Comparison of ENCODE assay signal across 10 mouse cellular contexts in the genomic region with DNA sequence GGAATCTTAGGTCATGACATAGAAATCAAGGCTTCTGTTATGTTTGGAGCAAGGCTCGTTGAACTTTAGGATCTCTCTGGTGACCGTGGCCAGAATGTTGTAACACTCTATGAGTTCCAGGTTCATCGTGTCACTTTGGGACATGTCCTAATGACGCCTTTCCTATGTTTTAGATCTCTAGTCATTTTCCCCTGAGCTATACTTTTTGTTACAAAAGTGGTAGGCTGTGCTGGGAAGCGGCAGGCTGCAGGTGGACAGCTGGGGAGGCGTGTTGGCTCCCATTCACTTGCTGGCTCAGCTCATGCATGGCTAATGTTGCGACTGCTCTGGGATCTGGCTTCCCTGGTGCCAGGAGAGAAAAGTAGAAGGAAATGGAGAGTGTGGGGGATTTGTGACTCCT. TPM values are rescaled to one million over a fixed set of nuclear protein-coding genes. Genes with fewer than 3 reads are reported as not detected.
A peak's percentile ranks its signal among the peaks of the same experiment; 100 is the strongest.
DNase-seq lines count a peak whose midpoint lies in the region; ATAC-seq and TF ChIP-seq lines count a peak whose summit lies in the region.
"Had no signal": no experiment of that assay in that cellular context is flagged by ENCODE, and none has a peak within 500 bp of the region (broad histone marks: within the 10 kb centered on the region; RNA-seq: fewer than 3 reads in every experiment).

No protein-coding gene starts in this region.

- no peaks in the 10 kb centered on the region for H3K9me3 ChIP-seq in forebrain, embryonic 15.5 days
- H3K9me3 ChIP-seq in forebrain, embryonic 12.5 days, result no peaks in the 10 kb centered on the region
- H3K9me3 ChIP-seq in forebrain, embryonic 16.5 days (ENCODE audit: control insufficient read depth, low read length), result no peaks in the 10 kb centered on the region
- no peaks in the 10 kb centered on the region for H3K9me3 ChIP-seq in midbrain, embryonic 13.5 days
- H3K9me3 ChIP-seq: megakaryocyte, embryonic 14.5 days had no signal

- no peak overlapping the region for H3K9ac ChIP-seq in forebrain, embryonic 15.5 days (replicated peaks)
- no peak overlapping the region for H3K9ac ChIP-seq in forebrain, embryonic 12.5 days
- H3K9ac ChIP-seq in forebrain, embryonic 16.5 days (replicated peaks; ENCODE audit: low read depth, low read length), result no peak overlapping the region
- H3K9ac ChIP-seq in midbrain, embryonic 13.5 days (replicated peaks), result no peak overlapping the region

- 40% methylated on average over 7 of the region's 7 CpGs for WGBS in forebrain, embryonic 15.5 days
- WGBS in forebrain, embryonic 12.5 days, result 58% methylated on average over 7 of the region's 7 CpGs
- 38% methylated on average over 7 of the region's 7 CpGs for WGBS in forebrain, embryonic 16.5 days
- WGBS in thymus, adult 2 months, result 91% methylated on average over 7 of the region's 7 CpGs
- WGBS in midbrain, embryonic 13.5 days, result 51% methylated on average over 7 of the region's 7 CpGs

- TF ChIP-seq POLR2A in thymus, adult 2 months (IDR thresholded peaks at IDR 0.05; ENCODE audit: control insufficient read depth, extremely low read depth, insufficient read depth, low read length, poor library complexity), result no peak

- TF ChIP-seq CTCF in thymus, adult 2 months (IDR thresholded peaks at IDR 0.05; ENCODE audit: borderline replicate concordance, control insufficient read depth, extremely low read depth, insufficient read depth, low read length, poor library complexity), result no peak

- no peak overlapping the region for H3K4me2 ChIP-seq in forebrain, embryonic 15.5 days (replicated peaks)
- no peak overlapping the region for H3K4me2 ChIP-seq in forebrain, embryonic 12.5 days
- H3K4me2 ChIP-seq in forebrain, embryonic 16.5 days (ENCODE audit: low read length), result no peak overlapping the region
- no peak overlapping the region for H3K4me2 ChIP-seq in midbrain, embryonic 13.5 days (replicated peaks)

- H3K4me3 ChIP-seq in forebrain, embryonic 15.5 days, result no peak overlapping the region
- no peak overlapping the region for H3K4me3 ChIP-seq in forebrain, embryonic 12.5 days (replicated peaks)
- H3K4me3 ChIP-seq in forebrain, embryonic 16.5 days (replicated peaks; ENCODE audit: low read length), result no peak overlapping the region
- no peak overlapping the region for H3K4me3 ChIP-seq in thymus, adult 2 months (ENCODE audit: control insufficient read depth, insufficient read depth, low read length)
- no peak overlapping the region for H3K4me3 ChIP-seq in midbrain, embryonic 13.5 days (replicated peaks)
- H3K4me3 ChIP-seq: megakaryocyte, embryonic 14.5 days had no signal

- no peak overlapping the region for H3K27ac ChIP-seq in forebrain, embryonic 15.5 days (replicated peaks)
- H3K27ac ChIP-seq in forebrain, embryonic 12.5 days, result no peak overlapping the region
- no peak overlapping the region for H3K27ac ChIP-seq in forebrain, embryonic 16.5 days (ENCODE audit: low read length)
- no peak overlapping the region for H3K27ac ChIP-seq in thymus, adult 2 months (ENCODE audit: control insufficient read depth, insufficient read depth, low read length)
- no peak overlapping the region for H3K27ac ChIP-seq in midbrain, embryonic 13.5 days

- peaks cover 23% of the 10 kb centered on the region for H3K4me1 ChIP-seq in forebrain, embryonic 15.5 days
- peaks cover 11% of the 10 kb centered on the region for H3K4me1 ChIP-seq in forebrain, embryonic 12.5 days
- H3K4me1 ChIP-seq in forebrain, embryonic 16.5 days (replicated peaks; ENCODE audit: control insufficient read depth, insufficient read depth, low read length), result peaks cover 12% of the 10 kb centered on the region
- peaks cover 6% of the 10 kb centered on the region for H3K4me1 ChIP-seq in thymus, adult 2 months (replicated peaks; ENCODE audit: control insufficient read depth, insufficient read depth, low read length)
- peaks cover 7% of the 10 kb centered on the region for H3K4me1 ChIP-seq in midbrain, embryonic 13.5 days (replicated peaks)

- DNase-seq in kidney, postnatal 4 days, result peak; percentile 33 to 55
- DNase-seq in right cerebral cortex, adult 2 months (ENCODE audit: low spot score in 2 of 2), result peak; percentile 73 to 77
- no peak for DNase-seq in lung, postnatal 4 days
- DNase-seq in thymus, adult 2 months, result no peak
- DNase-seq: spleen, adult 18-20 months had no signal

- no peaks in the 10 kb centered on the region for H3K27me3 ChIP-seq in forebrain, embryonic 15.5 days
- 0 out of 2 replicates have a peak, but pooled peaks cover 6% of the 10 kb centered on the region for H3K27me3 ChIP-seq in forebrain, embryonic 12.5 days
- no peaks in the 10 kb centered on the region for H3K27me3 ChIP-seq in forebrain, embryonic 16.5 days (replicated peaks; ENCODE audit: control insufficient read depth, insufficient read depth, low read length)
- no peaks in the 10 kb centered on the region for H3K27me3 ChIP-seq in thymus, adult 2 months (ENCODE audit: control insufficient read depth, insufficient read depth, low read length)
- peaks cover 7% of the 10 kb centered on the region; the same call in 1 of the 2 replicates for H3K27me3 ChIP-seq in midbrain, embryonic 13.5 days
- H3K27me3 ChIP-seq: megakaryocyte, embryonic 14.5 days had no signal

- peak; percentile 82 for ATAC-seq in forebrain, embryonic 15.5 days (replicated peaks)
- ATAC-seq in forebrain, embryonic 12.5 days (ENCODE audit: low FRiP score), result no peak
- ATAC-seq in forebrain, embryonic 16.5 days, result peak; percentile 80
- ATAC-seq in midbrain, embryonic 13.5 days, result no peak

- no peaks in the 10 kb centered on the region for H3K36me3 ChIP-seq in forebrain, embryonic 15.5 days
- no peaks in the 10 kb centered on the region for H3K36me3 ChIP-seq in forebrain, embryonic 12.5 days (replicated peaks)
- no peaks in the 10 kb centered on the region for H3K36me3 ChIP-seq in forebrain, embryonic 16.5 days (ENCODE audit: control insufficient read depth, insufficient read depth)
- no peaks in the 10 kb centered on the region for H3K36me3 ChIP-seq in thymus, adult 2 months (ENCODE audit: control insufficient read depth, insufficient read depth, low read length)
- no peaks in the 10 kb centered on the region for H3K36me3 ChIP-seq in midbrain, embryonic 13.5 days

RNA-seq across cellular contexts. Expression of a gene that starts 5.7 kb away (rescaled TPM):
- 27.2 and 28.6 TPM in 2 replicates for polyA plus RNA-seq in forebrain, embryonic 15.5 days (2015; fragmentation: Nextera tagmentation; extraction: Ambion mirVana)
- polyA plus RNA-seq in forebrain, embryonic 12.5 days (2016; fragmentation: Nextera tagmentation; extraction: Ambion mirVana), result 21.8 and 22.6 TPM in 2 replicates
- polyA plus RNA-seq in forebrain, embryonic 16.5 days (2015; fragmentation: Nextera tagmentation; extraction: Ambion mirVana), result 23.2 and 36.1 TPM in 2 replicates
- polyA plus RNA-seq in thymus, adult 2 months (2012; rRNA removed), result 39.0 and 41.2 TPM in 2 replicates
- 17.8 and 20.3 TPM in 2 replicates for polyA plus RNA-seq in midbrain, embryonic 13.5 days (2015; fragmentation: Nextera tagmentation; extraction: Ambion mirVana)

Comparison
In these comparisons a context has a peak if more than half of its experiments do, and no peak if none do; other contexts are left out.
1. ATAC-seq: peak in forebrain, embryonic 15.5 days (single experiment) and forebrain, embryonic 16.5 days (single experiment); none in forebrain, embryonic 12.5 days (single experiment) and midbrain, embryonic 13.5 days (single experiment).
2. DNase-seq: peak in kidney, postnatal 4 days (2 of 2) and right cerebral cortex, adult 2 months (2 of 2); none in lung, postnatal 4 days (0 of 2) and thymus, adult 2 months (single experiment).